Mouse (Mus musculus) naive thymus-derived CD4-positive, alpha-beta T cell, adult 2 months (primary cell): ENCODE measurements around the gene Relb.

ENCODE experiments used
- DNase-seq: peaks from one replicate; pipeline ENCODE4 v3.0.0-alpha.2; 2011; ENCODE audit warnings: low read depth

The Relb gene

DNA sequence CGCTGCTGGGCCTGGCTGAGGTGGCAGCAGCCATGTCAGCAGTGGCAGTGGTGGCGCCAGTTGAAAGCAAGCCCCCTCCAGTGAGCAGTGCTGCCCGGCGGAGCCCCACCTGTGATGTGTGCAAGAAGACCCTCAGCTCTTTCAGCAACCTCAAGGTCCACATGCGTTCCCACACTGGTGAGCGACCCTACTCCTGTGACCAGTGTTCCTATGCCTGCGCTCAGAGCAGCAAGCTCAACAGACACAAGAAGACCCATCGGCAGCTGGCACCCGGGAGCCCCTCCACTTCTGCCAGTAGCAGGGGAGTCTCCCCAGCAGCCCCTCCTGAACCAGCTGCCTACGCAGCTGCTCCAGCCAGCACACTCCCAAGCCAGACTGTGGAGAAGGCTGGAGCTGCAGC, 49.5 kb downstream of the Relb start:
- no peak for DNase-seq

GRCm38 (mm10) chr7:19578436-19578835, 50.8 kb downstream of the Relb start:
- no peak for DNase-seq

DNA sequence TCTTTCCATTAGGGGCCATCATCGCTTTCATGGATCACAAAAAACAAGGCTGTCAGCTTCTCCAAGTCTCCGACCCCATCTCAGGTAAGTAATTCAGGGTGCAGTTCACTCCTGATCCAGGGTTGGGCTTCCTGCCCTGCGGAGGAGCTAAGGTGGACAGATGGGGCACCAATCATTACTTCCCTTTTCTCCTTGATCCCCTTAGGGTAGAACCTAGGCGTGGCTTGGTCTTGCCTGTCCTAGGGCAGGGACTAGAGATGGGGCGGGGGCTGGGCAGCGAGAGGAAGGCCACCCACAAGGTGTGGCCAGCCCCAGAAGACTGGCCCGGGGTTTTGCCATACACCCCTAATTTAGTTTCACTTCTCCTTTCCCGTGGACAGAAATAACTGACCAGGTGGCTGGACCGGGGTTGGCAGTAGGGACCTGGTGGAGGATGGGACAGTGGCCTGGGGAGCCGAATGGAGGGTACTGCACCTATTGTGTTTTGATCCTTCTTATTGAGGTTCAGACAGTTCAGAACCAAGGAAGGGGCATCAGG, 51.3 kb downstream of the Relb start:
- DNase-seq = peak; percentile 37

GRCm38 (mm10) chr7:19577141-19577852, 51.9 kb downstream of the Relb start, which contains the start of the genes Zfp296 and Gemin7:
Zfp296 (plus strand) TSS chr7:19577287.
Gemin7 (minus strand) TSS chr7:19577595.
- DNase-seq = peak; percentile 58

DNA sequence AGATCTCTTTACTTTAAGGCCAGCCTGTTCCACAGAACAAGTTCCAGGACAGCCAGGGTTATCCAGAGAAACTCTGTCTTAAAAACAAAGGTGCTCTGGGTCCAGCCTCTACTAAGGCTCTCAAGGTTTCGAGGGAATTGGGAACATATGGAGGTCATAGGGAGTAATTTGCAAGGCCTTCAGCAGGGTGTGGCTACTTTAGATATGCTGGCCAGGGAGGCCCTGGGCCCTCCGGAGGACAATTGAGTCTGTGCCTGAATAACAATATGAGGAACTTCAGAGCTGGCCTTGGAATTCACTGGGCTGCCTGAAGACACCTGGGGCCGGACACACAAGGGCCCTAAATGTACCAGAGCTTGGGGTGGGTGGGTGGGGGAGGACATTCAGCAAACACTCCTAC, 53.7 kb downstream of the Relb start:
- DNase-seq = no peak

GRCm38 (mm10) chr7:19573776-19574140, 55.5 kb downstream of the Relb start:
- DNase-seq = no peak

DNA sequence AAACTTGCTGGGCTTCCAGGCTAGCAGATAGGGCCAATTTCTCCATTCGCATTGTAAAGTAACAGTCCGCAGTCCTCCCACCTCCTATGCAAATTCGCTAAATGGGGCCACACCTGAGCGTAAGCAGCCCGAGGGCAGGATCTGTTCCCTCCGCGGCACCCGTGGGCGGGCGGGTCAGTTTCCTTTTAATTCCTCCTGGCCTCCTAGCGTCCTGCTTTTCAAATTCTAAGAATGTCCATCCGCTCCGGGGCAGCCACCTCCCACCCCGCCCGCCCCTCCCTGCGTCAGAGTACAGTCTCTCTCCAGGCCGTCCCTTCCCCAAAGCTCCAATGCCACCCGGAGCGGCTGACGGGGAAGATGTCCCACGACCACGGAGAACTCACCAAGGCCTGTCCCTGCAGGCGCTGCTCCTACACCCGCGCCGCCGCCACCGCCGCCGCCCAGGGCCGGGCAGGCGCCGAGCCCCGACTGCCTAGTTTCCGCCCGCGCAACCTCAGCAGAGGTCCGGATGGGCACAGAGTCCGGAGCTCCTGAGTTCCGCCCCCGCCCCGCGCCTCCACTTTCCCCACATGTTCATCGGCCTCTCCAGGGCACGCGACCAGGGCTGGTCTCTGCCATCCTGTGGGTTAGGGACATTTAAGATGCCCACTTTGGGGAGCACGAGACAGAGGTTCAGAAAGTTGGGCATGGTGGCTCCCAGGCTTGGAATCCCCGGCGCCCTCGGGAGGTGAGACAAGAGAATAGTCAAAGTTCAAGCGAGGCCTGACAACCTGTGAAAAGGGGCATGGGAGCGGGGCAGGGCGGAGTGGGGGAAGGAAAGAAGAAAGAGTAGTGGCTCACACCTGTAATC, 56.1 kb downstream of the Relb start:
- DNase-seq = peak; percentile 92

GRCm38 (mm10) chr7:19569647-19570046, 59.6 kb downstream of the Relb start:
- DNase-seq = no peak

DNA sequence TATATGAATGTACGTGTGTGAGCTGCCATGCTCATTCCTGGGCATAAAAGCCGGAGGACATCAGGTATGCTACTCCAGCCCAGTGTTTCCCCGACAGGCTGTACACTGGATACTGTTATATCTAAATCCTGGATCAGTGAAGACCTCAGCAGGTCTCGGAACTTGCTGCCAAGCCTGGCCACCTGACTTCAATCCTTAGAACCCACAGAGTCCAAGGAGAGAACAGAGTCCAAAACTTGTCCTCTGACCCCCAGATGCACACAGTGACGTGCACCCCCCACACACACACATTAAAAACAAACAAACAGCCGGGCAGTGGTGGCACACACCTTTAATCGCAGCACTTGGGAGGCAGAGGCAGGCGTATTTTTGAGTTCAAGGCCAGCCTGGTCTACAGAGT, 61.8 kb downstream of the Relb start:
- no peak for DNase-seq

DNA sequence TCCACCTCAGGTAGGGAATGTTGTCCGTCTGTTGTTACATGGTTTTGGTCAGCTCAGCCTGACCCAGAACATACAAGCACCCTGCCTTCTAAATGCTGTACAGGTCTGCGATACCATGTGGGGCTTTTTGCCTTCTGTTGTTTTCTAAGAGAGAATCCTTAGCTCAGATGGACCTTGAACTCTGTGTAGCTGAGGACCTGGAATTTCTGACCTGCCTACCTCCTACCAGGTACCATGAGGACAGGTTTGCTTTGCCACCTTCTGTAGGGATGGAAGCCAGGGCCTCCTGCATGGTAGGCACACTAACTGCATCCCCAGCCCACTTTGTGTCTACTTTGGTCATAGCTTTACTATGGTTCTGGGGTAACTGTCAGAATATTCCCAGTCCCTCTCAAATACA, 63.4 kb downstream of the Relb start:
- DNase-seq = no peak

- no peak for DNase-seq
These were observed 64.8 kb downstream of the Relb start for GRCm38 (mm10) chr7:19564455-19564854.

- DNase-seq = no peak
These were observed 65.4 kb downstream of the Relb start for GRCm38 (mm10) chr7:19563884-19564283.

- DNase-seq = no peak
These were observed 66.4 kb downstream of the Relb start, which contains the start of gene Ppp1r37 for GRCm38 (mm10) chr7:19562643-19563410. Ppp1r37 (minus strand) TSS chr7:19563076.

- DNase-seq = peak; percentile 96
These were observed 67.2 kb downstream of the Relb start for GRCm38 (mm10) chr7:19561765-19562642.

DNA sequence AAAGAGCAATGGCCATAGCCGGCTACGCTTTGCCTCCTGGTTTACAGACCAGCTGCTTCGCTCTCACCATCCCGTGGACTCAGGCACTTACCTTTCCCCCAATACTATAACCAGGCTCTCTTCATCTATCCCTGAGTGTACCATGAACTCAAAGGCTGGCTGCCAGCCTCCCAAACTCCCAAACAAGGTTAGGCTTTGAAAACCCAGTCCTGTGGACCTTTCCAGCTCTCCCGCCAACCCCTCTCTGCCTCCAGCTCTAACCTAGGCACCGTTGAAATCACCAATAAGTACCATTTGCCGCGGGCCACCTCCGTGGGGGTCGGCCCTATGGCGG, 67.8 kb downstream of the Relb start:
- no peak for DNase-seq

DNA sequence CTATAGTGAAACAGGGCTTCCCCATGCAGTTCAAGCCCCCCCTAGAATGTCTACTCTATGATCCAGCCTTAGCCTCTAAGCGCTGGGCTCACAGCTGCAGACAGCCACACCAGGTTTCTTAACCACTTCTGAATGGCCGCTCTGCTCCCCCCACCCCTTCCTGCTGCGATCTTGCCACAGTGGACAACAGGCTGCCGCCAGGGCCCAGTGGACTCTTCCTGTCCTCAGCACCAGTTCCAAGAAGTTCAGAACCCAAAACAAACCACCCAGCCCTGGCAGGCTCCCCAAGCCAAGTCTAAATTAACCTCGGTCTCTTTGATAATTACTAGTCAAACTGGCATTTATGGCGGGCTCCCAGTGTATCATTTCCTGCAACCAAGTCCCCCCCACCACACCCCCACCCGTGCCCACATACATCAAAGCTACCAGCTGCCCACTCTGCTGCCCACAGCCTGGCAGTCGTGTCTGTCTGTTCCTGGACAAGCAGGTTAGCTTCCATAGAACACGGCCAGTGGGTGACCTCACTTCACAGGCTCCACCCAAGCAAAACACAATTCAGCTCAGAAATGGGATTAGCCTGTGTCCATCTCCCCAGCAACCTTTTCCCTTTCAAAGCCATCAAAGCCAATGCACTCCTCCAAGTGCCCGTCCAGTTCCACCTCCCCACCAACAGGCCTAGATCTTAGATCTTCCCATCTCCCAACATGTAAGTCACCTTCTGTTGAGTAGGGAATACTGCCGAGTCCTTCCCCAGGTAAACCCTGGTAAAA, 68.6 kb downstream of the Relb start:
- no peak for DNase-seq

DNA sequence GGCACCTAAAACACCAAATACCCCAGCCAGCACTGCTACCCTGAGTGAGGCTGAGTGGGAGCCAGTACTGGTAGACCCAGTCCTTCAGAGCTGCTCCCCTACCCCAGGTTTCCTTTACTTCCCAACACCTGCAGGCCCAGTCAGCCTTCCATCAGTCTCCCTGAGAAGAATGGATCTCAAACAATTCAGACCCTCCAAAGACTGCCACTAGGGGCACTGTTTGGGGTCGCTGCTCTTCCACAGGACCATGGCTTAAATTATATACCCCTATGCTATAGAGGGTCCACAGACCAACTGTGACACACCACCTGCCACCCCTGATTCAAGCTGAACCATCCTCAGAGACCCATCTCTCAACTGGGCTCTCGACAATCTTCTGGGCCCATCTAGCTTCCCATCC, 70.3 kb downstream of the Relb start:
- peak; percentile 62 for DNase-seq

DNA sequence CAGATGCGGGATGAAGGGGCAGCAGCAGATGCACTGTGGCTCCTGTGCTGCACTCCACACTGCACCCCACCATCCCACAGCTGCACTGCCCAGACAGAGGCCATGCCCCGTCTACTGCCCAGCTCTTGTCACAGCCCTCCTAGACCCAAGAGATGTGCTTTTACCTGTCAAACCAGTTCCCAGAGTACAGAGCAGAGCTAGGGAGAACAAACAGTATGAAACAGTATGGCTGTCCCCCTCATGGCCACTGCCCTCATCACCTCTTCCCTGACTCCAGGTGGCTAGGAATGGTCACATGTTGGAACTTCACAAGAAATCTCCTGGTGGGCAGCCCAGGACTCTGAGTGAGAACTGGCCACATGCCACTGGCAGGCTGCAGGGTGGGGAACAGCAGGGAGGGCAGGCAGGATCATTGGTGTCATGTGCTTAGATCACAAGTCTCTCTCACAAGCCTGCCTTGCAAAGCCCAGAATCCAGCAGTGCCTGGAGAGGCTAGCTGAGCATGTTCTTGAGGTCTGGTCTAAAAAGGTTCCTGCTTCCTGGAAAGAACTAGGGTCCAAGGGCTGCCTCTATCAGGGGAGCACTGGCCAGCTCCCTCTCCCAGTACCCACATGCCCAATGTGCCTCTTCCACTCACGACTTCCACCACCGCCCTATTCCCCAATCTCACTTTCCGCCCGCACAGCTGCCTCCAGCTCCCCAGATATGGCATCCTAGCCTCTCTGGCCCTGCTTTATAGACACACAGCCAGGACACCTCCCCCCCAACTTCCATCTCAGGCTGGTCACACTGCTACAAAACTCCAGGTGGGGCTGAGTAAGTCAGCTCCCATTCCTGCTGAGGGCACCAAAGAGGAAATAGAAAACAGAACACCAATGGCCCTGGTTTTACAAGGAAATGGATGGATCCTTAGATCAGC, 71.0 kb downstream of the Relb start:
- DNase-seq = no peak

GRCm38 (mm10) chr7:19557086-19557485, 72.2 kb downstream of the Relb start:
- DNase-seq = no peak
